Mouse (Mus musculus) liver, adult 2 months (tissue): ENCODE results near the gene Trpm2. TPM values are rescaled to one million over a fixed set of nuclear protein-coding genes. Genes with fewer than 3 reads are reported as not detected.
A peak's percentile ranks its signal among the peaks of the same experiment; 100 is the strongest.
"Not testable (repeated sequence)": the region's sequence is repeated elsewhere in the genome, so short reads cannot be mapped to it uniquely, and the experiment has no call there.

Experiments
- DNase-seq: peaks from one replicate; pipeline ENCODE4 v3.0.0-alpha.2; 2011; ENCODE audit warnings: low read depth, low spot score; ENCODE audit errors: extremely low read depth
- H3K27ac ChIP-seq: fragments of 200-500 bp; replicated peaks from 2 replicates; pipeline ENCODE4 v1.5.1; 2012; ENCODE audit warnings: low read depth, mild to moderate bottlenecking, control low read depth, inconsistent platforms, low read length; ENCODE audit not compliant: insufficient read depth
- H3K27me3 ChIP-seq: fragments of 200-500 bp; 2 replicates; pipeline ENCODE4 v1.6.1; 2012; ENCODE audit warnings: mild to moderate bottlenecking, moderate library complexity, low read length, inconsistent platforms; ENCODE audit not compliant: control insufficient read depth, insufficient read depth
- H3K36me3 ChIP-seq: fragments of 200-500 bp; 2 replicates; pipeline ENCODE4 v1.6.1; 2012; ENCODE audit warnings: low read length, inconsistent platforms; ENCODE audit not compliant: control insufficient read depth, insufficient read depth
- H3K4me1 ChIP-seq: fragments of 200-500 bp; 2 replicates; pipeline ENCODE4 v1.6.1; 2011; ENCODE audit warnings: low read length; ENCODE audit not compliant: control insufficient read depth, insufficient read depth
- H3K4me3 ChIP-seq: fragments of 200-500 bp; 2 replicates; pipeline ENCODE4 v1.5.1; 2011; ENCODE audit warnings: low read depth, mild to moderate bottlenecking, control low read depth, low read length, moderate library complexity; ENCODE audit not compliant: insufficient read depth
- H3K79me2 ChIP-seq: fragments of 200-500 bp; 2 replicates; pipeline ENCODE4 v1.6.1; 2012; ENCODE audit warnings: inconsistent platforms, mild to moderate bottlenecking, low read length, moderate library complexity; ENCODE audit not compliant: control insufficient read depth, insufficient read depth
- H3K9ac ChIP-seq: fragments of 200-500 bp; 2 replicates; pipeline ENCODE4 v1.6.1; 2012; ENCODE audit warnings: low read depth, mild to moderate bottlenecking, control low read depth, inconsistent platforms, low read length
- CTCF ChIP-seq: fragments of 200-500 bp; IDR thresholded peaks from 2 replicates; pipeline ENCODE4 v1.5.1; 2011; ENCODE audit warnings: low read depth, low read length, control low read depth
- POLR2A ChIP-seq: fragments of 200-500 bp; IDR thresholded peaks from 2 replicates; pipeline ENCODE4 v1.6.1; 2011; ENCODE audit warnings: low read length, control low read depth; ENCODE audit not compliant: insufficient read depth; ENCODE audit errors: extremely low read depth
- WGBS: fragments of 180-500 bp; shearing (Covaris S2); methylation state at CpG from one replicate; pipeline ENCODE4 v1.1.7; 2018; 5-methylcytosine and 5-hydroxymethylcytosine counted together
- polyA plus RNA-seq: library from polyadenylated mRNA; depleted of rRNA; stranded (reverse); fragments of >200 nt; gene quantifications from 2 replicates; pipeline ENCODE4 v1.2.3, GENCODE M21; 2012
- total RNA-seq: library from RNA; depleted of rRNA; stranded (reverse); fragments of >200 nt; gene quantifications from 2 replicates; pipeline ENCODE4 v1.2.3, GENCODE M21; 2014

Trpm2 gene
- total and polyA plus RNA-seq, 2 experiments = 3.1 to 3.3 TPM

GRCm38 (mm10) chr10:78012661-78013495 lies 42.5 kb upstream of the Trpm2 start:
- 86% methylated on average over 18 of the region's 18 CpGs for WGBS
- DNase-seq = peak; percentile 63
- Histone ChIP-seq H3K9ac (no peak overlapping the region), H3K4me1 (peaks cover 13% of the 10 kb centered on the region), H3K27ac (no peak overlapping the region), H3K4me3 (no peak overlapping the region), H3K79me2 (0 out of 2 replicates have a peak, but pooled peaks cover under 1% of the 10 kb centered on the region), H3K27me3 (no peaks in the 10 kb centered on the region), H3K36me3 (no peaks in the 10 kb centered on the region)
- no peak for TF ChIP-seq POLR2A
- TF ChIP-seq CTCF = no peak

GRCm38 (mm10) chr10:78011116-78011515 lies 40.8 kb upstream of the Trpm2 start:
- H3K9ac ChIP-seq, H3K79me2 ChIP-seq, H3K36me3 ChIP-seq, DNase-seq, H3K27ac ChIP-seq, H3K27me3 ChIP-seq, H3K4me3 ChIP-seq: not testable (repeated sequence)
- 92% methylated on average over 5 of the region's 5 CpGs for WGBS
- peaks cover 13% of the 10 kb centered on the region for H3K4me1 ChIP-seq

- H3K4me3 ChIP-seq = no peak overlapping the region
- no peak for TF ChIP-seq CTCF
- no peak for TF ChIP-seq POLR2A
- no peak overlapping the region for H3K27ac ChIP-seq
- H3K27me3 ChIP-seq = no peaks in the 10 kb centered on the region
- H3K79me2 ChIP-seq = peaks cover 7% of the 10 kb centered on the region; the same call in 1 of the 2 replicates
- DNase-seq = peak; percentile 15
- no peak overlapping the region for H3K9ac ChIP-seq
- H3K36me3 ChIP-seq = no peaks in the 10 kb centered on the region
- 26% methylated on average over 10 of the region's 10 CpGs for WGBS
- peaks cover 13% of the 10 kb centered on the region for H3K4me1 ChIP-seq
Measured at GRCm38 (mm10) chr10:78010335-78010734, 40.0 kb upstream of the Trpm2 start.

- Histone ChIP-seq H3K9ac (peak within 1 kb of the TSS; percentile 90), H3K4me1 (peaks cover 13% of the 10 kb centered on the region), H3K36me3 (no peaks in the 10 kb centered on the region), H3K4me3 (peak within 1 kb of the TSS; percentile 77), H3K27ac (peak within 1 kb of the TSS; percentile 93), H3K27me3 (no peaks in the 10 kb centered on the region), H3K79me2 (peaks cover 7% of the 10 kb centered on the region; the same call in 1 of the 2 replicates)
- WGBS = 1% methylated on average over 9 of the region's 9 CpGs
- TF ChIP-seq POLR2A (no peak), CTCF (no peak)
- no peak for DNase-seq
Measured at GRCm38 (mm10) chr10:78009945-78010293, 39.6 kb upstream of the Trpm2 start, which contains the start of gene Pfkl. TSS of gene Pfkl (minus strand) at chr10:78010083.

- Histone ChIP-seq H3K27ac (peak overlapping the region; percentile 93), H3K36me3 (no peaks in the 10 kb centered on the region), H3K27me3 (no peaks in the 10 kb centered on the region), H3K9ac (peak overlapping the region; percentile 90), H3K4me1 (peaks cover 13% of the 10 kb centered on the region), H3K4me3 (peak overlapping the region; percentile 77), H3K79me2 (peaks cover 7% of the 10 kb centered on the region; the same call in 1 of the 2 replicates)
- whole genome bisulfite sequencing = under 1% methylated on average over 59 of the region's 59 CpGs
- peak; percentile 71 for TF ChIP-seq CTCF
- TF ChIP-seq POLR2A = peak; percentile 78
- DNase-seq = peak; percentile 89
Measured at GRCm38 (mm10) chr10:78009184-78009944, 39.0 kb upstream of the Trpm2 start.
